Mouse (Mus musculus): ENCODE data around the gene Rab11fip4. TPM values are rescaled to one million over a fixed set of nuclear protein-coding genes. Genes with fewer than 3 reads are reported as not detected.

The Rab11fip4 gene
- total and polyA plus RNA-seq, 2 experiments from 2014 or later = 19.9 to 68.3 TPM

GRCm38 (mm10) chr11:79652921-79653575 lies 62.0 kb downstream of the Rab11fip4 start:
- Histone ChIP-seq H3K4me3 (ENCODE audit: low read depth, low read length) (no peak overlapping the region), H3K36me3 (ENCODE audit: insufficient read depth, low read length) (no peaks in the 10 kb centered on the region; the same call in 1 of the 2 replicates), H3K9me3 (ENCODE audit: low read length) (no peaks in the 10 kb centered on the region), H3K27ac (ENCODE audit: low read depth, low read length) (no peak overlapping the region), H3K4me2 (ENCODE audit: low read depth, low read length, poor library complexity, severe bottlenecking) (no peak overlapping the region), H3K27me3 (ENCODE audit: insufficient read depth, low read length) (no peaks in the 10 kb centered on the region), H3K9ac (replicated peaks; ENCODE audit: low read length, poor library complexity, severe bottlenecking) (no peak overlapping the region), H3K4me1 (ENCODE audit: insufficient read depth, low read length) (no peaks in the 10 kb centered on the region)
- no peak for ATAC-seq (ENCODE audit: low FRiP score)
- WGBS = 85% methylated on average over 20 of the region's 20 CpGs
- no peak for TF ChIP-seq CTCF (IDR thresholded peaks at IDR 0.05)
- DNase-seq (ENCODE audit: low spot score) = no peak

- DNase-seq (ENCODE audit: low spot score) (no peak), ATAC-seq (ENCODE audit: low FRiP score) (no peak)
- no peaks in the 10 kb centered on the region for H3K27me3 ChIP-seq (ENCODE audit: insufficient read depth, low read length)
- no peak overlapping the region for H3K27ac ChIP-seq (ENCODE audit: low read depth, low read length)
- H3K9me3 ChIP-seq (ENCODE audit: low read length) = no peaks in the 10 kb centered on the region
- no peaks in the 10 kb centered on the region for H3K4me1 ChIP-seq (ENCODE audit: insufficient read depth, low read length)
- H3K36me3 ChIP-seq (ENCODE audit: insufficient read depth, low read length) = no peaks in the 10 kb centered on the region; the same call in 1 of the 2 replicates
- WGBS = 82% methylated on average over 4 of the region's 4 CpGs
- TF ChIP-seq CTCF (IDR thresholded peaks at IDR 0.05) = no peak
- H3K4me2 ChIP-seq (ENCODE audit: low read depth, low read length, poor library complexity, severe bottlenecking) = no peak overlapping the region
- H3K4me3 ChIP-seq (ENCODE audit: low read depth, low read length) = no peak overlapping the region
- H3K9ac ChIP-seq (replicated peaks; ENCODE audit: low read length, poor library complexity, severe bottlenecking) = no peak overlapping the region
These were observed 63.4 kb downstream of the Rab11fip4 start for GRCm38 (mm10) chr11:79654407-79654831.

GRCm38 (mm10) chr11:79655592-79655991 lies 64.6 kb downstream of the Rab11fip4 start:
- WGBS = 94% methylated on average over 7 of the region's 7 CpGs
- H3K27me3 ChIP-seq (ENCODE audit: insufficient read depth, low read length) = no peaks in the 10 kb centered on the region
- no peak overlapping the region for H3K4me3 ChIP-seq (ENCODE audit: low read depth, low read length)
- no peak for ATAC-seq (ENCODE audit: low FRiP score)
- no peaks in the 10 kb centered on the region for H3K36me3 ChIP-seq (ENCODE audit: insufficient read depth, low read length)
- no peak overlapping the region for H3K4me2 ChIP-seq (ENCODE audit: low read depth, low read length, poor library complexity, severe bottlenecking)
- no peak for TF ChIP-seq CTCF (IDR thresholded peaks at IDR 0.05)
- no peak overlapping the region for H3K27ac ChIP-seq (ENCODE audit: low read depth, low read length)
- H3K9ac ChIP-seq (replicated peaks; ENCODE audit: low read length, poor library complexity, severe bottlenecking) = no peak overlapping the region
- no peak for DNase-seq (ENCODE audit: low spot score)
- H3K9me3 ChIP-seq (ENCODE audit: low read length) = no peaks in the 10 kb centered on the region
- H3K4me1 ChIP-seq (ENCODE audit: insufficient read depth, low read length) = no peaks in the 10 kb centered on the region; the same call in 1 of the 2 replicates

GRCm38 (mm10) chr11:79656491-79656890 lies 65.5 kb downstream of the Rab11fip4 start:
- H3K9ac ChIP-seq (replicated peaks; ENCODE audit: low read length, poor library complexity, severe bottlenecking) = no peak overlapping the region
- 84% methylated on average over 1 of the region's 1 CpGs for WGBS
- no peaks in the 10 kb centered on the region for H3K9me3 ChIP-seq (ENCODE audit: low read length)
- H3K27ac ChIP-seq (ENCODE audit: low read depth, low read length) = no peak overlapping the region
- H3K4me3 ChIP-seq (ENCODE audit: low read depth, low read length) = no peak overlapping the region
- no peak for DNase-seq (ENCODE audit: low spot score)
- H3K4me1 ChIP-seq (ENCODE audit: insufficient read depth, low read length) = no peaks in the 10 kb centered on the region; the same call in 1 of the 2 replicates
- no peak overlapping the region for H3K4me2 ChIP-seq (ENCODE audit: low read depth, low read length, poor library complexity, severe bottlenecking)
- ATAC-seq (ENCODE audit: low FRiP score) = no peak
- H3K27me3 ChIP-seq (ENCODE audit: insufficient read depth, low read length) = no peaks in the 10 kb centered on the region
- H3K36me3 ChIP-seq (ENCODE audit: insufficient read depth, low read length) = no peaks in the 10 kb centered on the region
- no peak for TF ChIP-seq CTCF (IDR thresholded peaks at IDR 0.05)

- TF ChIP-seq CTCF (IDR thresholded peaks at IDR 0.05) = no peak
- WGBS = 82% methylated on average over 5 of the region's 5 CpGs
- H3K4me1 ChIP-seq (ENCODE audit: insufficient read depth, low read length) = peaks cover under 1% of the 10 kb centered on the region; the same call in 1 of the 2 replicates
- no peaks in the 10 kb centered on the region for H3K27me3 ChIP-seq (ENCODE audit: insufficient read depth, low read length)
- DNase-seq (ENCODE audit: low spot score) = no peak
- H3K9ac ChIP-seq (replicated peaks; ENCODE audit: low read length, poor library complexity, severe bottlenecking) = no peak overlapping the region
- no peak for ATAC-seq (ENCODE audit: low FRiP score)
- no peaks in the 10 kb centered on the region for H3K9me3 ChIP-seq (ENCODE audit: low read length)
- no peaks in the 10 kb centered on the region for H3K36me3 ChIP-seq (ENCODE audit: insufficient read depth, low read length)
- no peak overlapping the region for H3K4me2 ChIP-seq (ENCODE audit: low read depth, low read length, poor library complexity, severe bottlenecking)
- no peak overlapping the region for H3K4me3 ChIP-seq (ENCODE audit: low read depth, low read length)
- H3K27ac ChIP-seq (ENCODE audit: low read depth, low read length) = no peak overlapping the region
These were observed 66.0 kb downstream of the Rab11fip4 start for GRCm38 (mm10) chr11:79657053-79657452.

GRCm38 (mm10) chr11:79658205-79658825 lies 67.3 kb downstream of the Rab11fip4 start:
- TF ChIP-seq CTCF (IDR thresholded peaks at IDR 0.05) = no peak
- Histone ChIP-seq H3K9ac (replicated peaks; ENCODE audit: low read length, poor library complexity, severe bottlenecking) (no peak overlapping the region), H3K4me3 (ENCODE audit: low read depth, low read length) (no peak overlapping the region), H3K36me3 (ENCODE audit: insufficient read depth, low read length) (no peaks in the 10 kb centered on the region), H3K4me2 (ENCODE audit: low read depth, low read length, poor library complexity, severe bottlenecking) (no peak overlapping the region), H3K27ac (ENCODE audit: low read depth, low read length) (no peak overlapping the region), H3K9me3 (ENCODE audit: low read length) (no peaks in the 10 kb centered on the region), H3K27me3 (ENCODE audit: insufficient read depth, low read length) (no peaks in the 10 kb centered on the region), H3K4me1 (ENCODE audit: insufficient read depth, low read length) (peaks cover 3% of the 10 kb centered on the region; the same call in 1 of the 2 replicates)
- ATAC-seq (ENCODE audit: low FRiP score) (no peak), DNase-seq (ENCODE audit: low spot score) (no peak)
- 91% methylated on average over 10 of the region's 10 CpGs for WGBS

All from midbrain, postnatal 0 days (tissue).